Comparison of ENCODE assay signal across 8 mouse cellular contexts in the genomic region with DNA sequence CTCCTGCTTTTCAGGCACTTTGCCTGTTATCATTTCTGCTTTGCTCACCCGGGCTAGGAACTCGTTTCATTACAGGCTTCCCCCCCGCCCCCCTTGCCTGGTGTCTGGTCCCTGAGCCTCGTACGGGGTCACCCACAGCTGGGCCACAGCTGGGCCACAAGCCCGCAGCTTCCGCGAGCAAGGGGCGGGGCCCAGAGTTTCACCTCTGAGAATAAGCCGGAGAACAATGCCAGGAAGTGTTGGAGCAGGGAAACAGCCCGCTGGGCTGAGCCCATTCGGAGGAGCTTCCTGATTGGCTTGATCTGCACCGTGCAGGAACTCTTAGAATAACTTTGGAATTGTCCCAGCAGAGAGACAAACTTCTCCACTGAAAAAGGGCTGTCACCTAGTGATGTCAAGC. TPM values are rescaled to one million over a fixed set of nuclear protein-coding genes. Genes with fewer than 3 reads are reported as not detected.
DNase-seq lines count a peak whose midpoint lies in the region; ATAC-seq and TF ChIP-seq lines count a peak whose summit lies in the region.

No protein-coding gene starts in this region.

- no peaks in the 10 kb centered on the region; the same call in 1 of the 2 replicates for H3K36me3 ChIP-seq in heart, postnatal 0 days (replicated peaks; ENCODE audit: control insufficient read depth, insufficient read depth, low read length)

- DNase-seq in adrenal gland, adult 2 months: peak; percentile 85
- DNase-seq in heart, postnatal 0 days (ENCODE audit: low spot score): peak; percentile 93
- peak; percentile 90 for DNase-seq in kidney, postnatal 14 days
- peak; percentile 80 to 92 for DNase-seq in lung, postnatal 4 days
- DNase-seq in spleen, postnatal 36 days (ENCODE audit: low spot score in 2 of 2): peak; percentile 55
- DNase-seq in layer of hippocampus, adult 8-10 months (ENCODE audit: low spot score in 2 of 2): no peak
- no peak for DNase-seq in right cerebral cortex, postnatal 36 days (ENCODE audit: low spot score in 2 of 2)

- peak overlapping the region; percentile 56 for H3K4me2 ChIP-seq in heart, postnatal 0 days (ENCODE audit: low read depth, low read length)

- H3K9me3 ChIP-seq in heart, postnatal 0 days (replicated peaks; ENCODE audit: control insufficient read depth, low read length): no peaks in the 10 kb centered on the region

- TF ChIP-seq CTCF in embryonic fibroblast, embryonic 13.5 days (IDR thresholded peaks at IDR 0.05; ENCODE audit: borderline replicate concordance, insufficient read depth, low read length): no peak
- TF ChIP-seq CTCF in heart, postnatal 0 days (IDR thresholded peaks at IDR 0.05; ENCODE audit: low read depth): no peak

- TF ChIP-seq POLR2A in embryonic fibroblast, embryonic 13.5 days (IDR thresholded peaks at IDR 0.05; ENCODE audit: low read depth, low read length): no peak

- H3K27ac ChIP-seq in embryonic fibroblast, embryonic 13.5 days (ENCODE audit: insufficient read depth, low read length): 0 out of 2 replicates have a peak overlapping the region, but pooled peaks have one; percentile 8
- H3K27ac ChIP-seq in heart, postnatal 0 days (ENCODE audit: low read depth): peak overlapping the region; percentile 85

- ATAC-seq in heart, postnatal 0 days (ENCODE audit: insufficient read depth, low read depth): peak; percentile 75

- peaks cover 15% of the 10 kb centered on the region for H3K4me1 ChIP-seq in embryonic fibroblast, embryonic 13.5 days (ENCODE audit: control insufficient read depth, insufficient read depth, low read length)
- H3K4me1 ChIP-seq in heart, postnatal 0 days (ENCODE audit: control insufficient read depth, insufficient read depth): peaks cover 35% of the 10 kb centered on the region

- H3K9ac ChIP-seq in heart, postnatal 0 days (replicated peaks; ENCODE audit: low read depth, low read length): no peak overlapping the region

- no peak overlapping the region for H3K4me3 ChIP-seq in embryonic fibroblast, embryonic 13.5 days (ENCODE audit: insufficient read depth, low read length)
- peak overlapping the region; percentile 29; the same call in 1 of the 2 replicates for H3K4me3 ChIP-seq in heart, postnatal 0 days (ENCODE audit: low read depth, low read length)

- 1% methylated on average over 13 of the region's 13 CpGs for WGBS in heart, postnatal 0 days

- peak; percentile 81 for TF ChIP-seq EP300 in heart, postnatal 0 days (IDR thresholded peaks at IDR 0.05; ENCODE audit: low read depth)

- H3K27me3 ChIP-seq in heart, postnatal 0 days (ENCODE audit: control insufficient read depth, insufficient read depth, low read length): no peaks in the 10 kb centered on the region

RNA-seq across cellular contexts. Expression of gene Akap2, which starts 42.1 kb away (rescaled TPM):
- 100 to 1,000 TPM in 1 of 2 experiments, 10 to 100 TPM in 1; 99.1 to 186 TPM for total RNA-seq in adrenal gland, adult 2 months (2021)
- 56.4 and 60.7 TPM in 2 replicates for polyA plus RNA-seq in adrenal gland, adult 2 months (2012; rRNA removed)
- 127 and 162 TPM in 2 replicates for polyA plus RNA-seq in embryonic fibroblast, embryonic 13.5 days (2011; ENCODE audit: insufficient read length, low read depth, missing spikeins)
- total RNA-seq in heart, postnatal 0 days (2014; rRNA removed; ENCODE audit: low replicate concordance): 64.1 and 65.5 TPM in 2 replicates
- polyA plus RNA-seq in heart, postnatal 0 days (2015; fragmentation: Nextera tagmentation; extraction: Ambion mirVana): 33.8 and 37.7 TPM in 2 replicates
- 10 to 100 TPM; 43.3 to 49.6 (median 48.5) TPM for total RNA-seq in layer of hippocampus, adult 8-10 months (2022)

Comparison
In these comparisons a context has a peak if more than half of its experiments do, and no peak if none do; other contexts are left out.
1. DNase-seq: peak in adrenal gland, adult 2 months (single experiment), heart, postnatal 0 days (single experiment), kidney, postnatal 14 days (single experiment), lung, postnatal 4 days (2 of 2) and spleen, postnatal 36 days (2 of 2); none in layer of hippocampus, adult 8-10 months (0 of 2) and right cerebral cortex, postnatal 36 days (0 of 2).